Mouse (Mus musculus): ENCODE results near the gene Gxylt2. TPM values are rescaled to one million over a fixed set of nuclear protein-coding genes. Genes with fewer than 3 reads are reported as not detected.

The Gxylt2 gene
- total RNA-seq, 1 experiment from 2014 or later: not detected

GRCm38 (mm10) chr6:100709483-100709882 lies 4.9 kb downstream of the Gxylt2 start:
- no peak for ATAC-seq (replicated peaks; ENCODE audit: insufficient number of reproducible peaks, low FRiP score, low TSS enrichment, poor library complexity, severe bottlenecking)

GRCm38 (mm10) chr6:100710170-100710569 lies 5.6 kb downstream of the Gxylt2 start:
- ATAC-seq (replicated peaks; ENCODE audit: insufficient number of reproducible peaks, low FRiP score, low TSS enrichment, poor library complexity, severe bottlenecking): no peak

GRCm38 (mm10) chr6:100710866-100711265 lies 6.3 kb downstream of the Gxylt2 start:
- ATAC-seq (replicated peaks; ENCODE audit: insufficient number of reproducible peaks, low FRiP score, low TSS enrichment, poor library complexity, severe bottlenecking): no peak

- no peak for ATAC-seq (replicated peaks; ENCODE audit: insufficient number of reproducible peaks, low FRiP score, low TSS enrichment, poor library complexity, severe bottlenecking)
Observed at GRCm38 (mm10) chr6:100715296-100715828, 10.8 kb downstream of the Gxylt2 start.

GRCm38 (mm10) chr6:100716152-100716551 lies 11.6 kb downstream of the Gxylt2 start:
- no peak for ATAC-seq (replicated peaks; ENCODE audit: insufficient number of reproducible peaks, low FRiP score, low TSS enrichment, poor library complexity, severe bottlenecking)

- no peak for ATAC-seq (replicated peaks; ENCODE audit: insufficient number of reproducible peaks, low FRiP score, low TSS enrichment, poor library complexity, severe bottlenecking)
Observed at GRCm38 (mm10) chr6:100716817-100717216, 12.3 kb downstream of the Gxylt2 start.

- ATAC-seq (replicated peaks; ENCODE audit: insufficient number of reproducible peaks, low FRiP score, low TSS enrichment, poor library complexity, severe bottlenecking): no peak
Observed at GRCm38 (mm10) chr6:100720098-100720501, 15.6 kb downstream of the Gxylt2 start.

- ATAC-seq (replicated peaks; ENCODE audit: insufficient number of reproducible peaks, low FRiP score, low TSS enrichment, poor library complexity, severe bottlenecking): no peak
Observed at GRCm38 (mm10) chr6:100720882-100721721, 16.6 kb downstream of the Gxylt2 start.

GRCm38 (mm10) chr6:100731996-100732375 lies 27.5 kb downstream of the Gxylt2 start:
- ATAC-seq (replicated peaks; ENCODE audit: insufficient number of reproducible peaks, low FRiP score, low TSS enrichment, poor library complexity, severe bottlenecking): no peak

GRCm38 (mm10) chr6:100732376-100733021 lies 28.0 kb downstream of the Gxylt2 start:
- no peak for ATAC-seq (replicated peaks; ENCODE audit: insufficient number of reproducible peaks, low FRiP score, low TSS enrichment, poor library complexity, severe bottlenecking)

- ATAC-seq (replicated peaks; ENCODE audit: insufficient number of reproducible peaks, low FRiP score, low TSS enrichment, poor library complexity, severe bottlenecking): no peak
Observed at GRCm38 (mm10) chr6:100733218-100733617, 28.7 kb downstream of the Gxylt2 start.

GRCm38 (mm10) chr6:100734321-100734720 lies 29.8 kb downstream of the Gxylt2 start:
- no peak for ATAC-seq (replicated peaks; ENCODE audit: insufficient number of reproducible peaks, low FRiP score, low TSS enrichment, poor library complexity, severe bottlenecking)

- no peak for ATAC-seq (replicated peaks; ENCODE audit: insufficient number of reproducible peaks, low FRiP score, low TSS enrichment, poor library complexity, severe bottlenecking)
Observed at GRCm38 (mm10) chr6:100758431-100759208, 54.1 kb downstream of the Gxylt2 start.

GRCm38 (mm10) chr6:100767756-100768155 lies 63.2 kb downstream of the Gxylt2 start:
- ATAC-seq (replicated peaks; ENCODE audit: insufficient number of reproducible peaks, low FRiP score, low TSS enrichment, poor library complexity, severe bottlenecking): no peak

- ATAC-seq (replicated peaks; ENCODE audit: insufficient number of reproducible peaks, low FRiP score, low TSS enrichment, poor library complexity, severe bottlenecking): no peak
Observed at GRCm38 (mm10) chr6:100775923-100776505, 71.5 kb downstream of the Gxylt2 start.

- ATAC-seq (replicated peaks; ENCODE audit: insufficient number of reproducible peaks, low FRiP score, low TSS enrichment, poor library complexity, severe bottlenecking): 0 out of 2 replicates have a peak, but pooled peaks have one; percentile 35
Observed at GRCm38 (mm10) chr6:100778595-100778994, 74.1 kb downstream of the Gxylt2 start.

GRCm38 (mm10) chr6:100780421-100780820 lies 75.9 kb downstream of the Gxylt2 start:
- no peak for ATAC-seq (replicated peaks; ENCODE audit: insufficient number of reproducible peaks, low FRiP score, low TSS enrichment, poor library complexity, severe bottlenecking)

GRCm38 (mm10) chr6:100781644-100782043 lies 77.1 kb downstream of the Gxylt2 start:
- ATAC-seq (replicated peaks; ENCODE audit: insufficient number of reproducible peaks, low FRiP score, low TSS enrichment, poor library complexity, severe bottlenecking): no peak

GRCm38 (mm10) chr6:100787726-100788125 lies 83.2 kb downstream of the Gxylt2 start:
- ATAC-seq (replicated peaks; ENCODE audit: insufficient number of reproducible peaks, low FRiP score, low TSS enrichment, poor library complexity, severe bottlenecking): no peak

Data from monocyte, adult 5-6 weeks (primary cell).